Mouse (Mus musculus) neural tube, embryonic 13.5 days (tissue): ENCODE data around the gene Mrpl33. TPM values are rescaled to one million over a fixed set of nuclear protein-coding genes. Genes with fewer than 3 reads are reported as not detected.
"Not testable (repeated sequence)": the region's sequence is repeated elsewhere in the genome, so short reads cannot be mapped to it uniquely, and the experiment has no call there.

Source experiments
- ATAC-seq: fragments of 200-750 bp; cut with Nextera tagmentation; 2 replicates; pipeline ENCODE4 v1.8.0; 2017; ENCODE audit warnings: low read depth, mild to moderate bottlenecking, moderate TSS enrichment, moderate library complexity
- H3K27ac ChIP-seq: fragments of 300-500 bp; sonication (generic); replicated peaks from 2 replicates; pipeline ENCODE4 v1.5.1; 2015; ENCODE audit warnings: moderate library complexity, mild to moderate bottlenecking, inconsistent platforms
- H3K27me3 ChIP-seq: fragments of 300-500 bp; sonication (generic); 2 replicates; pipeline ENCODE4 v1.6.1; 2015; ENCODE audit warnings: mild to moderate bottlenecking, inconsistent platforms
- H3K36me3 ChIP-seq: fragments of 300-500 bp; sonication (generic); 2 replicates; pipeline ENCODE4 v1.6.1; 2015; ENCODE audit warnings: mild to moderate bottlenecking, inconsistent platforms
- H3K4me1 ChIP-seq: fragments of 300-500 bp; sonication (generic); replicated peaks from 2 replicates; pipeline ENCODE4 v1.6.1; 2015; ENCODE audit warnings: inconsistent platforms
- H3K4me2 ChIP-seq: fragments of 300-500 bp; sonication (generic); 2 replicates; pipeline ENCODE4 v1.6.1; 2015; ENCODE audit warnings: inconsistent platforms, mild to moderate bottlenecking, moderate library complexity
- H3K4me3 ChIP-seq: fragments of 300-500 bp; sonication (generic); 2 replicates; pipeline ENCODE4 v1.5.1; 2015; ENCODE audit warnings: mild to moderate bottlenecking, inconsistent platforms
- H3K9ac ChIP-seq: fragments of 300-500 bp; sonication (generic); 2 replicates; pipeline ENCODE4 v1.6.1; 2015; ENCODE audit warnings: moderate library complexity, mild to moderate bottlenecking, inconsistent platforms
- H3K9me3 ChIP-seq: fragments of 300-500 bp; sonication (generic); 2 replicates; pipeline ENCODE4 v1.6.1; 2016; ENCODE audit warnings: inconsistent platforms
- WGBS: fragments of 180-500 bp; shearing (Covaris S2); methylation state at CpG from one replicate; pipeline ENCODE4 v1.1.7; 2015; 5-methylcytosine and 5-hydroxymethylcytosine counted together
- polyA plus RNA-seq: library from polyadenylated mRNA; unstranded; fragments of >200 nt; fragmentation: Nextera tagmentation; extraction: Ambion mirVana; gene quantifications from 2 replicates; pipeline ENCODE4 v1.2.1, GENCODE M21; 2015

Gene Mrpl33
- polyA plus RNA-seq, 1 experiment from 2014 or later, result 201 TPM

DNA sequence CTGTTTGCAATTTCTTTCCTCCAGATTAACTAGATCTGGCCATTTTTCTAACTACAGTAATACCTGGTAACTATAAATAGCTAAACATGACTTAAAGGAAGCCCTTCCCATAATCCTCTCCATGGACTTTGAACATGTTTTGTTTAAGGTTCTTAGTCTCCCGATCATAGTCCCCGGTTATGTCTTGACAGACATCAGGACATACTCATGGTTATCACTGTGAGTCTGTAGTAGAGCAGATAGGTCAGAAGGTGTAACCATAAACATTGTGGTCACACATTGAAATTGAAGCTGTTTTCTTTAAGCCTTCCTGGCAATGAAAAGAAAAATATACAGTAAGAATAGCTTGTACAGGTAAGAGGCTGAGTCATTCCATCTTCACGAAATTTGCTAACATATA lies 23.0 kb upstream of the Mrpl33 start:
- no peaks in the 10 kb centered on the region for H3K36me3 ChIP-seq
- ATAC-seq, result no peak
- no peak overlapping the region for H3K9ac ChIP-seq
- H3K4me3 ChIP-seq, result no peak overlapping the region
- no peak overlapping the region for H3K27ac ChIP-seq
- H3K9me3 ChIP-seq, result no peaks in the 10 kb centered on the region
- no peak overlapping the region for H3K4me2 ChIP-seq
- WGBS, result 93% methylated on average over 3 of the region's 3 CpGs
- H3K27me3 ChIP-seq, result no peaks in the 10 kb centered on the region
- peaks cover 15% of the 10 kb centered on the region for H3K4me1 ChIP-seq

DNA sequence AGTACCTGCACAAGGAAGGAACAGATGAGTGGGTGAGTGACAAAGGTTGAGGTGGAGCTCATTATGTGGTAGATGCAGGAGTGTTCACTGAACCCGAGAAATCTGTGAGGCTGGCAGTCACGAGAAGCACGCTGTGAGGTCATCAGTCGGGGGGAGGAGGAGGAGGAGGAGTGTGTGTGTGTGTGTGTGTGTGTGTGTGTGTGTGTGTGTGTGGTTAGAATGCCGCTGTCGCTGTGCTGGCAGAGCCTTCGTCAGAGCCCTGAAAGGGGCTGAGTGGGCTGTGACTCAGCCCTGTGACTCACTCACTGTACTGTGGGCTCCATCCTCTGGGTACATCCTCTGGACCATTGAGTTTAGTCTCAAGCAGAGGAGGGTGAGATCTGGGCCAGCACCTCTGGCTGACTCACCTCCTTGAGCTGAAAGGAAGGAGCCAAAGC lies 20.2 kb upstream of the Mrpl33 start:
- Histone ChIP-seq H3K27me3 (no peaks in the 10 kb centered on the region), H3K4me1 (0 out of 2 replicates have a peak, but pooled peaks cover 4% of the 10 kb centered on the region), H3K4me2 (no peak overlapping the region), H3K9me3 (no peaks in the 10 kb centered on the region), H3K4me3 (no peak overlapping the region), H3K27ac (no peak overlapping the region), H3K9ac (no peak overlapping the region), H3K36me3 (no peaks in the 10 kb centered on the region)
- WGBS, result 76% methylated on average over 4 of the region's 7 CpGs
- no peak for ATAC-seq

DNA sequence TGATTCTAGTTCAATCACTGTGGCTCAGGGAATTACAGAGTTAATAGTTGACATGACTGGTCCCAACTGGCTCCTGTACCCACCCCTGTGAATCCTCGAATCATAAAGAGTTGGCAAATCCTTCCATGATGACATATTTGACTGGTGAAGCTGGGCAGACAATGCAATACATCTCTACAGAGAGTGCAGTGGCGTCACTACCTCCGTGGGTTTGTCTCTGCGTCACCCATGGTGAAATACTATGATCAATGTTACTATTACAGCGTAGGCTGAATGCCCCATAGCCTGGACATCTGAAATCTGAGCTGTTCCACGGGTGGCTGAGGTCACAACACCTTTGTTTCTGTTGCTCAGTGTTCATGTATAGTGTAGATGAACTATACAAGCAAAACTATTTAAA lies 15.5 kb upstream of the Mrpl33 start:
- Histone ChIP-seq H3K4me2 (no peak overlapping the region), H3K36me3 (no peaks in the 10 kb centered on the region), H3K27me3 (no peaks in the 10 kb centered on the region), H3K4me1 (0 out of 2 replicates have a peak, but pooled peaks cover 2% of the 10 kb centered on the region), H3K9ac (no peak overlapping the region), H3K4me3 (no peak overlapping the region), H3K9me3 (no peaks in the 10 kb centered on the region), H3K27ac (no peak overlapping the region)
- 80% methylated on average over 6 of the region's 6 CpGs for WGBS
- ATAC-seq, result no peak

DNA sequence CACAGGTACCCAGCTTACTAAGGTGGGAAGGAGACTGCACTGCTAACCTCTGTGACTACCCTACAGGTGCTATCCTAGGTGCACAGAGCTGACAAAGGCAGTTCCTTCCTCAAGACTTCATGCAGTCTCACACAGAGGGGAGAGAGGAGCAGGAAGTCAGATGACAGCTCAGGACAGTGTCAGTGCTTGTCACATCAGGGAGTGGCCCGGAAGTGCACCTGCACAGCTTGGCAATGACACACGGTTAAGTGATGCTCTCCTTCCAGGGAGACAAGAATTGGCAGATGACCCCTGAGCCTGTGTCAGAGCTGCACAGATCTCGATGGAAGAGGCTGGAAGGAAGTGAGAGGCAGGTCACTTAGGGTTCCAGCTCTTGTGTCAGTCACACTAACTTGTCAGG lies 14.8 kb upstream of the Mrpl33 start:
- H3K4me1 ChIP-seq, result no peaks in the 10 kb centered on the region
- no peak overlapping the region for H3K9ac ChIP-seq
- H3K4me3 ChIP-seq, result no peak overlapping the region
- no peaks in the 10 kb centered on the region for H3K36me3 ChIP-seq
- H3K27ac ChIP-seq, result no peak overlapping the region
- WGBS, result 87% methylated on average over 3 of the region's 3 CpGs
- H3K4me2 ChIP-seq, result no peak overlapping the region
- no peak for ATAC-seq
- H3K9me3 ChIP-seq, result no peaks in the 10 kb centered on the region
- H3K27me3 ChIP-seq, result no peaks in the 10 kb centered on the region

DNA sequence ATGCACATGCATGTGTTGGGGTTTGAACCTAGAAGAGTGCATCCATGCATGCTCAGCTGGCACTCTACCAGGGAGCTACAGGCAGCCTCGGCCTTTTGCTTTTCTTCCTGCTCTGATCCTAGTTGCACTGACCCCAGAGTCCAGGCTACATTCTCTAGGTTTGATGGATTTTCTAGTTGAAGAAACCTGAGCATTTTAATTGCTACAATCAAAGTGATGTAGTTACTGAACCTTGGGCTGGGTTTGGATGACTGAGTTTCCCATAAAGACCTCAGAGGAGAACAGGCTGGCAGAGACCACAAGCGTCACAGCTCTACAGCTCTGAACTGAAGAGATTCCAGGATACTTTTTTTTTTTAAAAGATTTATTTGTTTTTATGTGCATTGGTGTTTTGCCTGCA lies 13.5 kb upstream of the Mrpl33 start:
- no peaks in the 10 kb centered on the region for H3K27me3 ChIP-seq
- H3K9ac ChIP-seq, result no peak overlapping the region
- H3K4me1 ChIP-seq, result no peaks in the 10 kb centered on the region
- no peak overlapping the region for H3K27ac ChIP-seq
- H3K36me3 ChIP-seq, result no peaks in the 10 kb centered on the region
- no peak overlapping the region for H3K4me3 ChIP-seq
- no peaks in the 10 kb centered on the region for H3K9me3 ChIP-seq
- 79% methylated on average over 2 of the region's 2 CpGs for WGBS
- no peak overlapping the region for H3K4me2 ChIP-seq
- ATAC-seq, result no peak

DNA sequence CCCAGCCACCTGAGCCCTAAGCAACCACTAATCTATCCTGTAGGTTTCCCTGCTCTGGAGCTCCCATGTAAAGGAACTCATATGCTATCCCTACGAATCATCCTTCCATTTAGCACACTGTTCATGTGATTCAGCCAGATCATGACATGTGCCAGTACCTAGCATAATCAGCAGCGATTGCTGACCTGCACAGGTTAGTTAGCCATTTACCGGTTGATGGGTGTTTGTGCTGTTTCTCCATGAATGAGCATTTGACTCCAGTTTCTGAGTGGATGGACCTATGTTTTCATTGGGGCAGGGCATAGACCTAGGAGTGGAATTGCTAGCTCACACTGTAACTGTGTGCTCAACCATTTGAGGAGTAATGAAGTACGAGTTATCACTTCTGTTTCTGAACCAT lies 11.2 kb upstream of the Mrpl33 start:
- Histone ChIP-seq H3K36me3 (no peaks in the 10 kb centered on the region), H3K27me3 (no peaks in the 10 kb centered on the region), H3K27ac (no peak overlapping the region), H3K4me1 (peaks cover 12% of the 10 kb centered on the region; the same call in 1 of the 2 replicates), H3K9me3 (no peaks in the 10 kb centered on the region), H3K4me2 (no peak overlapping the region), H3K9ac (no peak overlapping the region), H3K4me3 (no peak overlapping the region)
- WGBS, result 91% methylated on average over 4 of the region's 4 CpGs
- ATAC-seq, result no peak

DNA sequence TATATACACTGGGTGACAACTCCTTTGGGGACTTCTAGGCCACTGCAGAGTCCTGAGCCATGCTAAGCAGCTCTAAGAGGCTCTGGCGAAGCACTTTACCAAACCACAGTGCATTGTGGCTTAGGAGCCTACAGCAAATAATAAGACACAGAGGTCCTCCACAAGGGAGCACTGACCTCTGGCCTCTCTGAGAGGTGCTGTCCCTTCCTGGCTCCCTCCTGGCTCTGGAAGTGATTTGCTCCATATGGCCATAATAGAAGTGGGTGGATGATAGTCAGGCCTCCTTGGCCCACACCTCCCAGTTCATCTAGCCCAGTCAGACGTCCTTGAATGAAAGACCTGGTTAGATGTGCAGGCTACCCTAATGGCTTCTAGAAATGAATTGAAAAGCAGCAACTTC lies 8.7 kb upstream of the Mrpl33 start:
- Histone ChIP-seq H3K27ac (no peak overlapping the region), H3K9me3 (no peaks in the 10 kb centered on the region), H3K4me1 (peaks cover 12% of the 10 kb centered on the region; the same call in 1 of the 2 replicates), H3K4me3 (no peak overlapping the region), H3K9ac (no peak overlapping the region), H3K4me2 (no peak overlapping the region), H3K27me3 (no peaks in the 10 kb centered on the region), H3K36me3 (no peaks in the 10 kb centered on the region)
- ATAC-seq, result no peak
- 75% methylated on average over 2 of the region's 2 CpGs for WGBS

DNA sequence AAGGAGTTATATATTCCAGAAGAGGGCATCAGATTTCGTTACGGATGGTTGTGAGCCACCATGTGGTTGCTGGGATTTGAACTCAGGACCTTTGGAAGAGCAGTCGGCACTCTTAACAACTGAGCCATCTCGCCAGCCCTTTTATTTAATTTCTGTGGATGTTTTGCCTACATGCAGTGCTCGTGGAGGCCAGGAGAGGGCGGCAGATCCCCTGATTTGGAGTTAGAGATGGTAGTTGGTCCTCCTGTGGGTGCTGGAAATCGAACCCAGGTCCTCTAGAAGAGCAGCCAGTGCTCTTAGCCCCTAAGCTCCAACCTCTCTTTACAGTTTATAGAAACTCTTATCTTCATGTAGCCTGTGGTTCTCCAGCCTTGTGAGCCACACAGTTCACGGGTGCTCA lies 8.1 kb upstream of the Mrpl33 start:
- WGBS, result 80% methylated on average over 8 of the region's 8 CpGs
- H3K4me2 ChIP-seq, H3K9me3 ChIP-seq, H3K9ac ChIP-seq, H3K27ac ChIP-seq, H3K4me3 ChIP-seq, H3K36me3 ChIP-seq, ATAC-seq, H3K27me3 ChIP-seq: not testable (repeated sequence)
- peaks cover 12% of the 10 kb centered on the region; the same call in 1 of the 2 replicates for H3K4me1 ChIP-seq

DNA sequence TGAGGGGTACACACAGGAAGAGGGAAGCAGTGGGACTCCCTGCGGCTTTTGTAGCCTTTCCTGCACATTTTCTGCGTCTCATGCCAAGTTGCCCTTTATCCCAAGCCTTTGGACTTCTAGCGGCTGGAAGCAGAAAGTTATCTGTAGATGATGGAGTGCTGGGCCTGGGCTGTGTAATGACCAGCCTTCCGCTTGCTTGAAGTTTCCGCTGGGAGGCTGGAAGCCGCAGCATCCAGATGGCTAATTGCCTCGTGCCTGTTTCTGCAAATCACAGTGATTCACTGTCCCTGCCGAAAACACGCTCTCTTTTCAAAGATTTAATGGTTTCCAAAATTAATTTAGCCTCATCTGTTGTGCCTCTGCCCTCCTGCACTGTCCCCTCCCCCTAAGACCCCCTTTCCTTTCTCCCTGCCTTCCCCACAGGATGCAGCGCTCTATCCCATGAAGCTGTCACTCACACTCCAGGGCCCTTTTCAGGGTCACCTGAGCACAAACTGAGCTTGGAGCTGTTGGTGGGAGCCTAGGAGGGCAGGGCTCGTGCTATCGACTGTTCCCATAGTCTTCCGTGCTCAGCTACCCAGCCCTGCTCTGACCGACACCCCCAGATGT lies 6.9 kb upstream of the Mrpl33 start:
- no peaks in the 10 kb centered on the region for H3K27me3 ChIP-seq
- H3K27ac ChIP-seq, result peak overlapping the region; percentile 42; the same call in 1 of the 2 replicates
- peaks cover 12% of the 10 kb centered on the region; the same call in 1 of the 2 replicates for H3K4me1 ChIP-seq
- no peak overlapping the region; the same call in 1 of the 2 replicates for H3K9ac ChIP-seq
- 64% methylated on average over 14 of the region's 14 CpGs for WGBS
- no peak overlapping the region for H3K4me3 ChIP-seq
- no peaks in the 10 kb centered on the region for H3K9me3 ChIP-seq
- H3K4me2 ChIP-seq, result no peak overlapping the region
- no peaks in the 10 kb centered on the region for H3K36me3 ChIP-seq
- ATAC-seq, result peak; percentile 63; the same call in 1 of the 2 replicates

DNA sequence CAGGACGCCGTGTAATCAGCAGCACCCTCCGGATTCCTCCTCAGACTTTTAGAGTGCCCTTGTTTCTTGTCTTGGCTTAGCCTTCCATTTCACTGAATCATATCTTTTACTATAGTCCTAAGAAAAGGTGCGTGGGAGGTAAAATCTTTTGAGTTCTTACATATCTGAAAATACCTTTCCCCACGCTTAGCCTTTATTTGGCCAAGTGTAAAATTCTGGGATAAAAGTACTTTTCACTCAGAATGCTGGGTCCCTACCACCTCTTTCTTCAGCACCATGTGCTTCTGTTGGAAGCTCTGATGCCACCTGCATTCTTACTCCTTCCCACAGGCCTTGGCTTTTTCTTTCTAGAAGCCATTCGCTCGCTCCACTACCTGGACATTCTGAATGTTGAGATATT lies 5.6 kb upstream of the Mrpl33 start:
- ATAC-seq, result no peak
- Histone ChIP-seq H3K27ac (no peak overlapping the region), H3K9ac (no peak overlapping the region), H3K27me3 (no peaks in the 10 kb centered on the region; the same call in 1 of the 2 replicates), H3K9me3 (no peaks in the 10 kb centered on the region), H3K4me2 (no peak overlapping the region), H3K4me3 (no peak overlapping the region), H3K36me3 (no peaks in the 10 kb centered on the region), H3K4me1 (peaks cover 15% of the 10 kb centered on the region; the same call in 1 of the 2 replicates)
- 94% methylated on average over 7 of the region's 7 CpGs for WGBS

DNA sequence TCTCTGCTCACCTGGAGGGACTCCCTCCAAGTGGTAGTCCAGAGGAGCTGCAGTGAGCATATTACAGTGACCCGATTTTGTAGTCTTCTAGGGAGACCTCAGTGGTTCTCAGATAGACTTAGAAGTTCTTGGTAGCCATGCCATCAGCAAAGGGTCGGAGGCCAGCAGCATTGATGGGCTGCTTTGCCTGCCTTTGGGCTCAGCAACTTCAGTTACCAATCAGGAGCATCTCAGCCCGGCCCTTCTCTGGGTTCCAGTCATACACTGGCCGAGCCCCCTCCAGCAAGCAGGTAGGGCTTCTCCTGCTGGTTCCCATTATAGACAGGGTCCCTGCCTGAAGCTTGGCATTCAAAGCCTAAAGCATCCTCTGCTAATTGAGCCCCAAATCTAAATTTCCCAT lies 867 bp upstream of the Mrpl33 start:
- Histone ChIP-seq H3K27me3 (peaks cover 10% of the 10 kb centered on the region; the same call in 1 of the 2 replicates), H3K4me1 (peaks cover 14% of the 10 kb centered on the region; the same call in 1 of the 2 replicates), H3K4me3 (no peak overlapping the region), H3K4me2 (no peak overlapping the region), H3K9ac (no peak overlapping the region), H3K9me3 (no peaks in the 10 kb centered on the region), H3K27ac (no peak overlapping the region), H3K36me3 (no peaks in the 10 kb centered on the region)
- no peak for ATAC-seq
- 56% methylated on average over 4 of the region's 4 CpGs for WGBS

DNA sequence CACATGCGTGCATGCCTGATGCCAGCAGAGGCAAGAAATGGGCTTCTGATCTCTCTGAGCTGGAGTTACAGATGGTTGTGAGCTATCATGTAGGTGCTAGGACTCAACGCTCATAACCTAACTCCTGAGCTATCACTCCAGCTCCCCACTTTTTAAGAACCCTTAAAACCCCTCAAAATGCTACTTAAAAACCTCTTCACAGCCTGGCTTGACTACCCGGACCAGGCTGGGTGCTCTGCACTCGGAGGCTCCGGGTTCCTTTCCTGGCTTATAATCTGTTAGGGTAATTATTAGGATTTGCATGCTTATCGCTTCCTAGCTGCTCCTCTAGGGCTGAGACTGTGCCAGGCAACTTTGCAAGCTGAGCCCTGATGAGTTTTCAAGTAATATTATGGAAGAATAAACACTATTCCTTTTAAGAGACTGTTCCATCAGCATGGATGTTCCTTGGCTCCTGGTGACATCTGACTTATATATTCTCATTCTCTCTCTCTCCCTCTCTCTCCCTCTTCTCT lies 752 bp downstream of the Mrpl33 start:
- Histone ChIP-seq H3K9ac (no peak overlapping the region), H3K9me3 (no peaks in the 10 kb centered on the region), H3K27ac (no peak overlapping the region), H3K36me3 (no peaks in the 10 kb centered on the region), H3K4me3 (no peak overlapping the region), H3K4me2 (peak overlapping the region; percentile 55), H3K27me3 (peaks cover 10% of the 10 kb centered on the region; the same call in 1 of the 2 replicates), H3K4me1 (peaks cover 14% of the 10 kb centered on the region; the same call in 1 of the 2 replicates)
- WGBS, result 84% methylated on average over 6 of the region's 6 CpGs
- no peak for ATAC-seq

DNA sequence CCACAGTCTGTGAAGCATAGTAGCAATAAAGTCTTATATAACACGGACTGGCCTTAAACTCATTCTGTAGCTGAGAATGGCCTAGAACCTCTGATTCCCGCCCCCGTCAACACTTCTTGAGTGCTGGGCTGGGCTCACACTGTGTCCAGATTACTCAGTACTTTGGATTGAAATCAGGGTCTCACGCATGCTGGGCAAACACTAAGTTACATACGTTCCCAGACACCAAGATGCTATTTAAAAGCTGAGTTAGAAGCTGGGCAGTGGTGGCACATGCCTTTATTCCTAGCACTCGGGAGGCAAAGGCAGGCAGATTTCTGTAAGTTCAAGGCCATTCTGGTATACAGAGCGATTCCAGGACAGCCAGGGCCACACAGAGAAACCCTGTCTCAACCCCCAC lies 1.4 kb downstream of the Mrpl33 start:
- Histone ChIP-seq H3K4me3 (no peak overlapping the region), H3K9ac (no peak overlapping the region), H3K27ac (no peak overlapping the region), H3K4me1 (peaks cover 14% of the 10 kb centered on the region; the same call in 1 of the 2 replicates), H3K36me3 (no peaks in the 10 kb centered on the region), H3K9me3 (no peaks in the 10 kb centered on the region), H3K4me2 (no peak overlapping the region), H3K27me3 (peaks cover 10% of the 10 kb centered on the region; the same call in 1 of the 2 replicates)
- WGBS, result 79% methylated on average over 7 of the region's 7 CpGs
- no peak for ATAC-seq
